ENCODE assay signal across 8 mouse cellular contexts in genomic region chr17:69076747-69077543, GRCm38 (mm10). TPM values are rescaled to one million over a fixed set of nuclear protein-coding genes. Genes with fewer than 3 reads are reported as not detected.
DNase-seq lines count a peak whose midpoint lies in the region; ATAC-seq and TF ChIP-seq lines count a peak whose summit lies in the region.

No protein-coding gene starts in this region.

- no peaks in the 10 kb centered on the region for H3K36me3 ChIP-seq in forebrain, embryonic 14.5 days (ENCODE audit: control insufficient read depth, insufficient read depth, low read length)
- H3K36me3 ChIP-seq in kidney, postnatal 0 days (ENCODE audit: insufficient read depth, low read length) = no peaks in the 10 kb centered on the region
- H3K36me3 ChIP-seq in midbrain, embryonic 11.5 days (ENCODE audit: control insufficient read depth, insufficient read depth, low read length) = no peaks in the 10 kb centered on the region

- peak overlapping the region; percentile 45; the same call in 1 of the 2 replicates for H3K4me3 ChIP-seq in brown adipose tissue, adult 24 weeks (ENCODE audit: insufficient read depth, low read depth, low read length)
- peak overlapping the region; percentile 54 for H3K4me3 ChIP-seq in forebrain, embryonic 14.5 days (ENCODE audit: low read depth, low read length)
- H3K4me3 ChIP-seq in kidney, postnatal 0 days (replicated peaks; ENCODE audit: low read depth, low read length) = peak overlapping the region; percentile 43
- H3K4me3 ChIP-seq in midbrain, embryonic 11.5 days (ENCODE audit: low read depth, low read length) = peak overlapping the region; percentile 46

- WGBS in forebrain, embryonic 14.5 days = 2% methylated on average over 25 of the region's 25 CpGs
- 2% methylated on average over 25 of the region's 25 CpGs for WGBS in kidney, postnatal 0 days
- 2% methylated on average over 25 of the region's 25 CpGs for WGBS in midbrain, embryonic 11.5 days

- H3K27me3 ChIP-seq in forebrain, embryonic 14.5 days (replicated peaks; ENCODE audit: control insufficient read depth, insufficient read depth, low read length) = peaks cover 24% of the 10 kb centered on the region
- peaks cover 5% of the 10 kb centered on the region; the same call in 1 of the 2 replicates for H3K27me3 ChIP-seq in kidney, postnatal 0 days (ENCODE audit: insufficient read depth, low read length)
- peaks cover 29% of the 10 kb centered on the region for H3K27me3 ChIP-seq in midbrain, embryonic 11.5 days (ENCODE audit: control insufficient read depth, insufficient read depth, low read length)

- no peaks in the 10 kb centered on the region for H3K9me3 ChIP-seq in forebrain, embryonic 14.5 days (replicated peaks; ENCODE audit: control insufficient read depth, low read length)
- no peaks in the 10 kb centered on the region for H3K9me3 ChIP-seq in kidney, postnatal 0 days (replicated peaks; ENCODE audit: low read length)
- H3K9me3 ChIP-seq in midbrain, embryonic 11.5 days (ENCODE audit: control insufficient read depth, low read length) = no peaks in the 10 kb centered on the region

- TF ChIP-seq CTCF in kidney, postnatal 0 days (IDR thresholded peaks at IDR 0.05; ENCODE audit: low read depth) = no peak

- no peaks in the 10 kb centered on the region for H3K4me1 ChIP-seq in brown adipose tissue, adult 24 weeks (ENCODE audit: control insufficient read depth, insufficient read depth, insufficient read length, low read length)
- H3K4me1 ChIP-seq in forebrain, embryonic 14.5 days (ENCODE audit: control insufficient read depth, insufficient read depth, low read length) = no peaks in the 10 kb centered on the region; the same call in 1 of the 2 replicates
- peaks cover 9% of the 10 kb centered on the region; the same call in 1 of the 2 replicates for H3K4me1 ChIP-seq in kidney, postnatal 0 days (replicated peaks; ENCODE audit: insufficient read depth, low read length)
- H3K4me1 ChIP-seq in midbrain, embryonic 11.5 days (ENCODE audit: control insufficient read depth, insufficient read depth, low read length) = peaks cover 3% of the 10 kb centered on the region

- H3K4me2 ChIP-seq in forebrain, embryonic 14.5 days (ENCODE audit: low read length) = peak overlapping the region; percentile 100
- peak overlapping the region; percentile 86 for H3K4me2 ChIP-seq in kidney, postnatal 0 days (ENCODE audit: low read length)
- H3K4me2 ChIP-seq in midbrain, embryonic 11.5 days = peak overlapping the region; percentile 94

- H3K27ac ChIP-seq in brown adipose tissue, adult 24 weeks (replicated peaks; ENCODE audit: low read depth, low read length) = no peak overlapping the region
- no peak overlapping the region for H3K27ac ChIP-seq in forebrain, embryonic 14.5 days (ENCODE audit: low read depth, low read length)
- no peak overlapping the region for H3K27ac ChIP-seq in kidney, postnatal 0 days
- no peak overlapping the region for H3K27ac ChIP-seq in midbrain, embryonic 11.5 days (ENCODE audit: low read depth, low read length)

- peak; percentile 2; the same call in 1 of the 2 replicates for ATAC-seq in frontal cortex, adult (ENCODE audit: low TSS enrichment)
- 0 out of 2 replicates have a peak, but pooled peaks have one; percentile 5 for ATAC-seq in forebrain, embryonic 14.5 days
- peak; percentile 25; the same call in 1 of the 2 replicates for ATAC-seq in kidney, postnatal 0 days (replicated peaks; ENCODE audit: low FRiP score, low read depth)
- ATAC-seq in midbrain, embryonic 11.5 days (ENCODE audit: low FRiP score) = peak; percentile 30

- no peak for DNase-seq in frontal cortex, adult 2 months (ENCODE audit: extremely low spot score in 1 of 2, low spot score in 1 of 2)
- DNase-seq in forebrain, embryonic 14.5 days (ENCODE audit: low spot score) = no peak
- no peak for DNase-seq in kidney, postnatal 0 days (ENCODE audit: low spot score)
- peak; percentile 84 for DNase-seq in midbrain, embryonic 11.5 days (ENCODE audit: low spot score, missing footprints)
- DNase-seq in spleen, adult 18-20 months = no peak
- DNase-seq in spleen, postnatal 10 days (ENCODE audit: low spot score in 2 of 2) = no peak

- H3K9ac ChIP-seq in forebrain, embryonic 14.5 days (ENCODE audit: low read length) = peak overlapping the region; percentile 65; the same call in 1 of the 2 replicates
- H3K9ac ChIP-seq in kidney, postnatal 0 days (ENCODE audit: low read depth, low read length) = no peak overlapping the region
- no peak overlapping the region for H3K9ac ChIP-seq in midbrain, embryonic 11.5 days (ENCODE audit: low read length)

RNA-seq across cellular contexts. Expression of gene Epb41l3, which starts 1.5 kb away (rescaled TPM):
- polyA plus RNA-seq in frontal cortex, adult 2 months (2012; rRNA removed) = 167 and 173 TPM in 2 replicates
- 1.3 and 1.6 TPM in 2 replicates for polyA plus RNA-seq in brown adipose tissue, adult 24 weeks (2012; ENCODE audit: insufficient read depth, insufficient read length, missing spikeins)
- 53.8 and 66.7 TPM in 2 replicates for polyA plus RNA-seq in forebrain, embryonic 14.5 days (2014; fragmentation: Nextera tagmentation; extraction: Ambion mirVana)
- polyA plus RNA-seq in kidney, postnatal 0 days (2015; fragmentation: Nextera tagmentation; extraction: Ambion mirVana) = 13.3 and 14.0 TPM in 2 replicates
- 66.1 and 67.8 TPM in 2 replicates for polyA plus RNA-seq in midbrain, embryonic 11.5 days (2014; fragmentation: Nextera tagmentation; extraction: Ambion mirVana)
